In the genomic region with DNA sequence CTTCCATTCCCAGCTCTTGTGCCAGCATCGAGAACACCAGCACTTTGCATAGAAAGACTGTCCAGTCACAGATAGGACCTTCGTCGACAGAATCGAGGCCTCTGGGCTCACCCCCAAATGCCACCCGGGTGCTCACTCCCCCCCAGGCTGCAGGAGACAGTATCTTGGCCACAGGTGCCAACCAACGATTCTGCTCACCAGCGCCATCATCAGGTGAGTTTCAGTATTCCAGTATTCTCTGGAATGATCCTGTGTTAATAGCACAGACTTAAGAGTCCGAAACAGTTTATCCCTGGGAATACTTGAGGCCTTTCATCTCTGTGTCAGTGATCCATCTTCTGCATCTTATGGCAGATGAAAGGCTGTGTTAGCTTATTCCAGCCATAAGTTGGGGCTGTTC, we compare ENCODE assay signal across 8 mouse cellular contexts. TPM values are rescaled to one million over a fixed set of nuclear protein-coding genes. Genes with fewer than 3 reads are reported as not detected.
DNase-seq lines count a peak whose midpoint lies in the region; ATAC-seq and TF ChIP-seq lines count a peak whose summit lies in the region.
"Had no signal": no experiment of that assay in that cellular context is flagged by ENCODE, and none has a peak within 500 bp of the region (broad histone marks: within the 10 kb centered on the region; RNA-seq: fewer than 3 reads in every experiment).

No protein-coding gene starts in this region.

- no peaks in the 10 kb centered on the region for H3K4me1 ChIP-seq in kidney, postnatal 0 days (replicated peaks; ENCODE audit: insufficient read depth, low read length)
- no peaks in the 10 kb centered on the region for H3K4me1 ChIP-seq in kidney, embryonic 14.5 days (ENCODE audit: control insufficient read depth, insufficient read depth, low read length)
- no peaks in the 10 kb centered on the region; a peak in 1 of 4 replicates for H3K4me1 ChIP-seq in ES-E14 (ENCODE audit: control insufficient read depth in 2 of 2, insufficient read depth in 2 of 2, low read length in 2 of 2, poor library complexity in 1 of 2)
- H3K4me1 ChIP-seq: liver, embryonic 13.5 days had no signal

- peak; percentile 45; the same call in 1 of the 2 replicates for TF ChIP-seq CTCF in kidney, postnatal 0 days (IDR thresholded peaks at IDR 0.05; ENCODE audit: low read depth)

- H3K4me3 ChIP-seq in kidney, postnatal 0 days (replicated peaks; ENCODE audit: low read depth, low read length) = no peak overlapping the region
- H3K4me3 ChIP-seq in kidney, embryonic 14.5 days (ENCODE audit: low read length) = no peak overlapping the region
- no peak overlapping the region for H3K4me3 ChIP-seq in ES-E14 (ENCODE audit: insufficient read depth in 1 of 2, low read depth in 1 of 2, low read length in 2 of 2, poor library complexity in 1 of 2, severe bottlenecking in 1 of 2)
- H3K4me3 ChIP-seq: liver, embryonic 13.5 days had no signal

- in situ Hi-C loops in ES-E14 (cut with MboI; ENCODE audit: low sequenced_read_pairs in 2 of 2, unreplicated experiment in 2 of 2) = no loop called here

- H3K9ac ChIP-seq in kidney, postnatal 0 days (ENCODE audit: low read depth, low read length) = no peak overlapping the region
- H3K9ac ChIP-seq in kidney, embryonic 14.5 days (ENCODE audit: low read depth, low read length) = no peak overlapping the region
- no peak overlapping the region for H3K9ac ChIP-seq in ES-E14 (ENCODE audit: insufficient read depth, low read depth, low read length, poor library complexity, severe bottlenecking)
- H3K9ac ChIP-seq: liver, embryonic 13.5 days had no signal

- H3K9me3 ChIP-seq in kidney, postnatal 0 days (replicated peaks; ENCODE audit: low read length) = no peaks in the 10 kb centered on the region
- H3K9me3 ChIP-seq in kidney, embryonic 14.5 days (ENCODE audit: control insufficient read depth, low read length) = no peaks in the 10 kb centered on the region
- no peaks in the 10 kb centered on the region for H3K9me3 ChIP-seq in ES-E14 (ENCODE audit: control insufficient read depth, insufficient read depth, low read depth, low read length)
- H3K9me3 ChIP-seq: liver, embryonic 13.5 days had no signal

- no peak overlapping the region for H3K27ac ChIP-seq in kidney, postnatal 0 days
- H3K27ac ChIP-seq in kidney, embryonic 14.5 days (ENCODE audit: low read depth, low read length) = no peak overlapping the region
- no peak overlapping the region for H3K27ac ChIP-seq in ES-E14 (ENCODE audit: insufficient read depth, low read depth, low read length, poor library complexity, severe bottlenecking)
- H3K27ac ChIP-seq: liver, embryonic 13.5 days had no signal

- 87% methylated on average over 8 of the region's 8 CpGs for WGBS in kidney, postnatal 0 days
- 90% methylated on average over 8 of the region's 8 CpGs for WGBS in kidney, embryonic 14.5 days

- DNase-seq in kidney, postnatal 0 days (ENCODE audit: low spot score) = no peak
- peak; percentile 66 to 71 for DNase-seq in B cell, adult 2 months
- peak; percentile 57 for DNase-seq in ES-E14 (ENCODE audit: low read depth, low spot score)
- DNase-seq in forelimb bud, embryonic 11.5 days (ENCODE audit: low read depth, low spot score) = peak; percentile 35
- no peak for DNase-seq in yolk sac, embryonic 10.5 days (ENCODE audit: low spot score)
- DNase-seq in layer of hippocampus, adult 8-10 months (ENCODE audit: low spot score in 2 of 2) = no peak
- DNase-seq: liver, embryonic 13.5 days had no signal

- no peak overlapping the region for H3K4me2 ChIP-seq in kidney, postnatal 0 days (ENCODE audit: low read length)
- H3K4me2 ChIP-seq in kidney, embryonic 14.5 days (replicated peaks; ENCODE audit: low read depth, low read length) = no peak overlapping the region
- H3K4me2 ChIP-seq: liver, embryonic 13.5 days had no signal

- ATAC-seq in kidney, postnatal 0 days (replicated peaks; ENCODE audit: low FRiP score, low read depth) = no peak
- no peak for ATAC-seq in kidney, embryonic 14.5 days (ENCODE audit: low FRiP score, low TSS enrichment)

- H3K27me3 ChIP-seq in kidney, postnatal 0 days (ENCODE audit: insufficient read depth, low read length) = no peaks in the 10 kb centered on the region
- H3K27me3 ChIP-seq in kidney, embryonic 14.5 days (ENCODE audit: control insufficient read depth, insufficient read depth, low read length) = no peaks in the 10 kb centered on the region
- H3K27me3 ChIP-seq: liver, embryonic 13.5 days had no signal

- H3K36me3 ChIP-seq in kidney, postnatal 0 days (ENCODE audit: insufficient read depth, low read length) = peaks cover 73% of the 10 kb centered on the region
- peaks cover 89% of the 10 kb centered on the region for H3K36me3 ChIP-seq in kidney, embryonic 14.5 days (ENCODE audit: control insufficient read depth, insufficient read depth, low read length)
- H3K36me3 ChIP-seq in ES-E14 (ENCODE audit: control insufficient read depth, insufficient read depth, low read length, poor library complexity, severe bottlenecking) = peaks cover 54% of the 10 kb centered on the region

TF ChIP-seq in ES-E14, 5 proteins besides CTCF, POLR2A, EP300 and RAD21:
- TF ChIP-seq MAFK (IDR thresholded peaks at IDR 0.05; ENCODE audit: insufficient read depth, low read depth, low read length) = no peak
- TF ChIP-seq HCFC1 (IDR thresholded peaks at IDR 0.05; ENCODE audit: borderline replicate concordance, insufficient read depth, low read length) = no peak
- TF ChIP-seq ZC3H11A (IDR thresholded peaks at IDR 0.05; ENCODE audit: borderline replicate concordance, low read depth, low read length) = no peak
- no peak for TF ChIP-seq ZNF384 (IDR thresholded peaks at IDR 0.05; ENCODE audit: low read depth, low read length)
- no peak for TF ChIP-seq CHD2 (IDR thresholded peaks at IDR 0.05; ENCODE audit: low read depth, low read length)
TF ChIP-seq in ES-E14: peak in this region for 0.

RNA-seq across cellular contexts. Expression of gene Dhrs13, which starts 8.5 kb away (rescaled TPM):
- polyA plus RNA-seq in kidney, postnatal 0 days (2015; fragmentation: Nextera tagmentation; extraction: Ambion mirVana) = 13.6 and 15.2 TPM in 2 replicates
- polyA plus RNA-seq in kidney, embryonic 14.5 days (2014; fragmentation: Nextera tagmentation; extraction: Ambion mirVana) = 20.3 and 20.4 TPM in 2 replicates
- 20.2 and 28.5 TPM in 2 replicates for total RNA-seq in ES-E14 (2012; rRNA removed)
- 1 to 10 TPM; 4.0 to 5.2 (median 4.8) TPM for total RNA-seq in layer of hippocampus, adult 8-10 months (2022)

RNA-seq across cellular contexts. Expression of gene Flot2, which starts 14.1 kb away (rescaled TPM):
- 38.5 and 42.4 TPM in 2 replicates for polyA plus RNA-seq in kidney, postnatal 0 days (2015; fragmentation: Nextera tagmentation; extraction: Ambion mirVana)
- 25.6 and 45.7 TPM in 2 replicates for polyA plus RNA-seq in kidney, embryonic 14.5 days (2014; fragmentation: Nextera tagmentation; extraction: Ambion mirVana)
- total RNA-seq in ES-E14 (2012; rRNA removed) = 26.7 and 31.9 TPM in 2 replicates
- 10 to 100 TPM; 75.9 to 79.8 (median 76.1) TPM for total RNA-seq in layer of hippocampus, adult 8-10 months (2022)

RNA-seq across cellular contexts. Expression of gene Phf12, which starts 41.1 kb away (rescaled TPM):
- polyA plus RNA-seq in kidney, postnatal 0 days (2015; fragmentation: Nextera tagmentation; extraction: Ambion mirVana) = 9.3 and 11.1 TPM in 2 replicates
- 16.1 and 22.6 TPM in 2 replicates for polyA plus RNA-seq in kidney, embryonic 14.5 days (2014; fragmentation: Nextera tagmentation; extraction: Ambion mirVana)
- 38.4 and 42.0 TPM in 2 replicates for total RNA-seq in ES-E14 (2012; rRNA removed)
- total RNA-seq in layer of hippocampus, adult 8-10 months (2022) = 10 to 100 TPM; 56.1 to 64.4 (median 61.1) TPM

RNA-seq across cellular contexts. Expression of gene Eral1, which starts 56.6 kb away (rescaled TPM):
- 25.0 and 26.9 TPM in 2 replicates for polyA plus RNA-seq in kidney, postnatal 0 days (2015; fragmentation: Nextera tagmentation; extraction: Ambion mirVana)
- 35.2 and 40.1 TPM in 2 replicates for polyA plus RNA-seq in kidney, embryonic 14.5 days (2014; fragmentation: Nextera tagmentation; extraction: Ambion mirVana)
- 29.6 and 33.5 TPM in 2 replicates for total RNA-seq in ES-E14 (2012; rRNA removed)
- total RNA-seq in layer of hippocampus, adult 8-10 months (2022) = 10 to 100 TPM; 15.8 to 21.7 (median 21.2) TPM

Comparison
In these comparisons a context has a peak if more than half of its experiments do, and no peak if none do; other contexts are left out.
1. DNase-seq: peak in B cell, adult 2 months (2 of 2), ES-E14 (single experiment) and forelimb bud, embryonic 11.5 days (single experiment); none in kidney, postnatal 0 days (single experiment), yolk sac, embryonic 10.5 days (single experiment) and layer of hippocampus, adult 8-10 months (0 of 2).